In genomic region chrX:140179850-140180249, GRCm38 (mm10) we compare ENCODE assay signal across 14 mouse cellular contexts.
DNase-seq lines count a peak whose midpoint lies in the region; TF ChIP-seq lines count a peak whose summit lies in the region.
"Had no signal": no experiment of that assay in that cellular context is flagged by ENCODE, and none has a peak within 500 bp of the region (broad histone marks: within the 10 kb centered on the region; RNA-seq: fewer than 3 reads in every experiment).

No protein-coding gene starts in this region.

- H3K4me1 ChIP-seq in cerebellum, adult 2 months (ENCODE audit: control insufficient read depth, insufficient read depth, low read length) = no peaks in the 10 kb centered on the region
- H3K4me1 ChIP-seq: hindbrain, embryonic 13.5 days had no signal

- no peak overlapping the region for H3K4me3 ChIP-seq in cerebellum, adult 2 months (replicated peaks; ENCODE audit: insufficient read depth, low read depth, low read length)
- H3K4me3 ChIP-seq: erythroblast, embryonic 14.5 days; hindbrain, embryonic 13.5 days had no signal

- no peak overlapping the region for H3K27ac ChIP-seq in cerebellum, adult 2 months (ENCODE audit: insufficient read depth, low read length)
- H3K27ac ChIP-seq: hindbrain, embryonic 13.5 days; macrophage had no signal

- DNase-seq in frontal cortex, postnatal 36 days (ENCODE audit: low spot score in 2 of 2) = peak; percentile 13 to 30
- no peak for DNase-seq in frontal cortex, postnatal 10 days (ENCODE audit: low spot score in 2 of 2)
- DNase-seq in cerebellum, adult 2 months = peak; percentile 7 to 30
- peak; percentile 36 to 59 for DNase-seq in cerebellum, postnatal 14 days
- peak; percentile 21 to 23 for DNase-seq in layer of hippocampus, postnatal 36 days
- no peak for DNase-seq in yolk sac, embryonic 10.5 days (ENCODE audit: low spot score)
- no peak for DNase-seq in adipocyte (ENCODE audit: low spot score)
- DNase-seq: gastrocnemius, postnatal 36 days; kidney, postnatal 4 days; lung, adult 2 months; thymus, adult 18-20 months had no signal

- no peak for TF ChIP-seq POLR2A in cerebellum, adult 2 months (IDR thresholded peaks at IDR 0.05; ENCODE audit: borderline replicate concordance, insufficient read depth, low read length)

- 11% methylated on average over 4 of the region's 4 CpGs for WGBS in cerebellum, adult 2 months

- no peak for TF ChIP-seq CTCF in cerebellum, adult 2 months (IDR thresholded peaks at IDR 0.05; ENCODE audit: borderline replicate concordance, insufficient read depth, low read depth, low read length)

- no peaks in the 10 kb centered on the region for H3K27me3 ChIP-seq in cerebellum, adult 2 months (ENCODE audit: control insufficient read depth, insufficient read depth, low read length)

Comparison
In these comparisons a context has a peak if more than half of its experiments do, and no peak if none do; other contexts are left out.
1. DNase-seq: peak in frontal cortex, postnatal 36 days (2 of 2), cerebellum, adult 2 months (2 of 2), cerebellum, postnatal 14 days (2 of 2) and layer of hippocampus, postnatal 36 days (2 of 2); none in frontal cortex, postnatal 10 days (0 of 2), yolk sac, embryonic 10.5 days (single experiment) and adipocyte (single experiment).